Mouse (Mus musculus) lung, postnatal 25 days (tissue): ENCODE measurements around the gene Alk.

Experiments
- DNase-seq: peaks from one replicate; pipeline ENCODE4 v3.0.0; 2022; ENCODE audit warnings: low spot score

Alk gene

DNA sequence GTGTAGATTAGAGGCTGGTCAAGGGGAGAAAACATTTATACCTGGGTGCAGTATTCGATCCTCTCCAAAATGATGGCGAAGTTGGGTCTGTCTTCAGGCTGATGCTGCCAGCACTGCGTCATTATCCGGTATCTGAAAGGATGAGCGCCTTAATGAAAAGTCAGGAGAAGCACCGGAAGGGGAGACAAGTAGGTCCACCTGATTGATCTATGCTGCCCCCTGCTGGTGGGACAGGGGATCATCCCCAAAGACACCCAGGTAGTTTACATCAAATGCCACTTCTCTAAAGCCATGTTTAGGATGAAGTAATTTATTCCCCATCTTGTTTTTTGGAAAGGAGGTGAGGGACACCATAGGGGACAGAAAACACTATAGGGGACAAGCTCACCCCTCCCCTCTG is 730.4 kb downstream of the Alk start:
- DNase-seq: peak; percentile 57

DNA sequence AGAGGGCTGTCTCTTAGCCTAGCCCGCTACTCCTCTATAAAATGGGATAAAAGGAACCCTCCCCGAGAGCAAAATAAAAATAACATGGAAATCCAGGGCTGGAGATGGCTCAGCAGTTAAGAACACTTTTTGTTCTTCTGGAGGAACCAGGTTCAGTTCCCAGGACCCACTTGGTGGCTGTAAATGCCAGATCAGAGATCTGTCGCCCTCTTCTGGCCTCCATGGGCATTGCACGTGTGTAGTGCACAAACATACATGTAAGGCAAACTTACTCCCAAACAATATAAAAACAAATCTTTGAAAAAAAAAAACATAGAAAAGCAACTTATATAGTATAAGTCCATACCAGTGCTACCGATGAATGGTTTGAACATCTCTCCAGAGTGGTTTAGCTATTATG is 731.5 kb downstream of the Alk start:
- no peak for DNase-seq

DNA sequence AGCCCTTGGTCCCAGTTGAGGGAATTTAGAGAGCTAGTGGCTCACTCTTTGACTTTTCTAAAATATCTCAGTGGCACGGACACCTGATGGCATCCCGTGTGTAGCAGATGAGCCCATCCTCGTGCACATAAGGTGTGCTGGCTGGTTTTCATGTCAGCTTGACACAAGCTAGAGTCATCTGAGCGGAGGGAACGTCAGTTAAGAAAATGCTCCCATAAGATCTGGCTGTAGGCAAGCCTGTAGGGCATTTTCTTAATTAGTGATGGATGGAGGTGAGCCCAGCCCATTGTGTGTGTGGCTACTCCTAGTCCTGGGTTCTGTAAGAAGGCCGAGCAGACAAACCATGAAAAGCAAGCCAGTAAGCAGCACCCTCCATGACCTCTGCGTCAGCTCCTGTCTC is 732.4 kb downstream of the Alk start:
- no peak for DNase-seq

DNA sequence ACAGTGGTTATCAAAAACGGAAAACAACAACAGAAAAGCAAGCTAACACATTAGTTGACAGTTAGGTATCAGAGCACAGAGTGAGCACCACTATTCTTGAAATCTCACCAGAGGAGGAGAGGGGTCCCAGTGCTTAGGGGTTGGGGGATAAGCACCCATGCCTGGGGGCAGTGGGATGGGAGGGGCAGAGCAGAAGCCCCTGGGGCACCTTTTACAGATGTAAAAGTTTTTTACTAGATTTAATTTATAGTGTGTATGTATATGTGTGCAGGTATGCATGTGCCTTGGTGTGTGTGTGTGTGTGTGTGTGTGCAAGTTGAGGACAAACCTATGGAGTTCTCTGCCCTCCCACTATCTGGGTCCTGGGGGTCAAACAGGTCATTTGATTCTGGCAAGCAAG is 733.8 kb downstream of the Alk start:
- no peak for DNase-seq

DNA sequence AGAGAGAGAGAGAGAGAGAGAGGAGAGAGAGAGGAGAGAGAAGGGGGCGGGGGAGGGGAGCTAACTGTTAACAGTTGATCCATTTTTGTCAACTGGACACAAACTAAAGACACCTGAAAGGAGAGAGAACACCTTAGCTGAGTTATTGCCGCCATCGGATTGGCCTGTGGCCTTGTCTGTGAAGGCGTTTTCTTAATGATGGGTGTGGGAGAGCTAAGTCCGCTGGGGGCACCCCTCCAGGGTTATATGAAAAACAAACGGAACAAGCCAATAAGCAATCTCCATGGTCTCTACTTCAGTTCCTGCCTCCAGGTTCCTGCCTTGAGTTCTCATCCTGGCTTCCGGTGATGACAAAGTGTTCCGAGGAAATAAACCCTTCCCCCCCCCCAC is 734.2 kb downstream of the Alk start:
- no peak for DNase-seq

DNA sequence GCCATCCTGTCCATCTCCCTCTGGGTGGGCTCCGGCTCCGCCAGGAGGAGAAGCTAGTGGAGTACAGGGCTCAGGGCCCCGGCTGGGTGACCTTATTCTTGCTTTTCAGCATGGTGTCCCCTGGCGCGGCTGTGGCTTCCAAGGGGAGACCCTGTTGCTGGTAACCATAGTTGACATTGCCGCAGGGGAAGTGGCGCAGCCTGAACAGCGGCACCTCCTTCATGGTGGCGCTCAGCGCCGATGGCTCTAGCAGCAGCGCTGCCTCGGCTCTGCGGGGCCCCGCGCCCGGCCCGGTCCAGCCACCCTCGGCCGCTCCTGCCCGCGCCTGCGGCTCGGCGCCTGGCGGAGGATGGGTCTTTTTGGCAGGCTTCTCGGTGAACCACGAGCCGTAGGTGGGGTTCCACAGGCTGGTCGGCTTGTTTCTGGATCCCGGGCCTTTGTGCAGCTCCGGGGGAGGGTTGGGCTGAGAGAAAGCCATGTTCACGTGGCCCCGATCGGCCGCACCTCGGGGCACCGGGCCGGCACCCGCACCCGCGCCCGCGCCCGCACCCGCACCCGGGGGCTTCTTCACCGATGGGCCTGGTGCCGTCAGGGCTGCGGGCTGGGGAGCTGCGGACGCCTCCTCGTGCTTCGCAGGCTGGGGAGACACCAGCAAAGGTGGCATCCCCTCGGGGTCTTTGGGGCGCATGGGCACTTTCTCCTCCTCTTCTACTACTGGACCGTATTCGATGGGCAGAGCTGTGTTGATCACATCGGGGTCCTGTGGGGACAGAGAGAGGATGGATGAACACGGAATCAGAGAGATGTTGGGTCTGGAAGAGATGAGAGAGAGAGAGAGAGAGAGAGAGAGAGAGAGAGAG is 734.8 kb downstream of the Alk start:
- DNase-seq: no peak

DNA sequence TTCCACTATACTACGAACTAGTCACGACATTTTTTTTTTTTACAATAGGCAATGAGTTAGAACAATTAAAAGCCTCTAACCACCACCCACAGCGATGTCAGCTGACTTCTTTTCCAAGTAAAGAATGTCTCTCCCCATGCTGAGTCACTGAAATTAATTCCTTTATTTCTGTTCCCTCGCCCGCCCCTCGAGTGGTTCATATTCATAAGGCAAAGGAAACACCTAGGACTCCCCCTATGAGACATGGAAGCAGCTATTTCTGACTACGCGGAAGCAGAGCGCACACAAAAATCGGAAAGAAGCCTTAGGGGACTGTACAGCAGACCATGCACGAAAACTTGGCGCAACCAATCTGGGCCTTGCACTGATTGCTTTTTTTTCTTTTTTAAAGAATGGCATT is 735.6 kb downstream of the Alk start:
- no peak for DNase-seq

DNA sequence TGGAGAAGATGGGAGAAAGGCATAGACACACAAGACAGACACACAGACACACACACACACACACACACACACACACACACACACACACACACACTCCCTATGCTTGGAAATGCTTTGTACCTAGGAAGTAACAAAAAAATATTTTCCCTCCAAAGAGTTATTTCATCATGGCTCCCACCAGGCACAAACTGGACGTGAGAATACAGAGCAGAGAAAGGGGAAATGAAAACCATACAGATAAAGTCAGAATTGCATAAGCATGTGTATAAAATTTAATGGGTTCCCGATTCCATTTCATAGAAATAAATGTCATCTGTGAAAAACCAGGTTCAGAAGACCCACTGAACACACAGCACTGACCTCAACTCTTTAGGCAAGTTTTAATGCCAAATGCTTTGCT is 736.5 kb downstream of the Alk start:
- DNase-seq: no peak

DNA sequence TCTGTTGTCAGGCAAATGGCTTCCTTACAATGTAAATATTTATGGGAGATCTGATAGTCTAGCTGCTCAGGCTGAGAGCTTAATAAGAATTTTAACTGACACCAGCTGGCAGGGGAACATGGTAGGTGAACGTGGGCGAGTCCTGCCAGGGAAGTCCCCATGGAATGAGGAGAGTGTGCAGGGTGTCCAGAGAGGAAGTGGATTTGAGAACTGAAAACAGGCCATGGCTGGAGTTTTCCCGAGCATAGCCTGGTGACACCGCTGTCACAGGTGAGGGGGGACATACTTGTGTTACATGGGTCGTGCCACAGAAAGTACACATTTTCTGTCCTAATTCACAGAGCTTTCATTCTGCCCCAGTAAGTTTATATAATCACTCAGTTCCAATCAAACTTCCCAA is 739.0 kb downstream of the Alk start:
- DNase-seq: no peak

DNA sequence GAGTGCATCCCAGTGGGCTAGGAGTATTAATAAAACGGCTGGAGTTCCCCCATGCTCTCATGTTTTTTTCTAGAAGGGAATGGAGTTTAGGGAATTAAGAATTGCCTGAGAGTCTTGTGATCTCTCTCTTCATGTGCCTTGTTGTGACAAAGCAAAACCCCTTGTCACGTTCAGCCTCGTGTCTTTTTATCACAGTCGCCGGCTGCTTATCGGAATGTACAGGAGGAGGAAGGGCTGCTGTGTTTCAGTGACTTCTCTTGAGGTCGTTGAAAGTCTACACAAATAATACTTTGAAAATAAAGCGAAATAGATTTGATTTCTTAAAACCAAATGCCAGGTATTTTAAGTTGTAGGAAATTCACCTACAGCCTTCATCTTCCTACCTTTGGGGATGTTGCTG is 740.4 kb downstream of the Alk start:
- no peak for DNase-seq

DNA sequence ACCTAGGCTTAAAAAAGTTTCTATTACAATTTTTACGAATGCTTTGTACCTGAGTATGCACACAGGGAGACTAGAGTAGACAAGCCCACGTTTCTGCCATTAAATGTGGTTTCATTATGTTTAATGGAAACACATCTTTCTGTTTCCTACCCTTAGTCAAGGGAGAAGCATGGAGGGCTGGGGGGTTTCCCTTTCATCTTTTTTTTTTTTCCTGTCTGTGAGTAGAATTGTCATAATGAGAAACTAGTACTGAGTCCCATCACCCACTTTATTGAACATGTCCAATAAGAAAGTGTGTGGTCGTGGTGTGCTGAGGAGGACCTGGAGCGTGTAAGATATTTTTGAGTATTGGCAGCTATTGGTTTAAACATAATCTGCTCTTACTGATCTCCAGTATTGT is 741.5 kb downstream of the Alk start:
- DNase-seq: no peak

DNA sequence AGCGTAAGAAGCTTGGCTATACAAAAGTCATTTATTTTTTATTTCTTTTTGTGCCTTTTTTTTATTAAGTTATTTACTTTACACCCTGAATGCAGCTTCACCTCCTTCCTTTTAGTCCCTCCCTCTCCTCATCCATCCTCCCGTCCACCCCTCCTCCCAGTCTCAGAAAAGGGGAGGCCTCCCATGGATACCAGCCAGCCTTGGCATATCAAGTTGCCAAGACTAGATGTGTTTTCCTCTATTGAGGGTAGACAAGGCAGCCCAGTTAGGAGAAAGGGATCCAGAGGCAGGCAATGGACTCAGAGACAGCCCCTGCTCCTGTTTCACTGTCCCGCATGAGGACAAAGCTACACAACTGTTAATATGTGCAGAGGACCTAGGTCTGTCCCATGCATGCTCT is 742.2 kb downstream of the Alk start:
- no peak for DNase-seq

DNA sequence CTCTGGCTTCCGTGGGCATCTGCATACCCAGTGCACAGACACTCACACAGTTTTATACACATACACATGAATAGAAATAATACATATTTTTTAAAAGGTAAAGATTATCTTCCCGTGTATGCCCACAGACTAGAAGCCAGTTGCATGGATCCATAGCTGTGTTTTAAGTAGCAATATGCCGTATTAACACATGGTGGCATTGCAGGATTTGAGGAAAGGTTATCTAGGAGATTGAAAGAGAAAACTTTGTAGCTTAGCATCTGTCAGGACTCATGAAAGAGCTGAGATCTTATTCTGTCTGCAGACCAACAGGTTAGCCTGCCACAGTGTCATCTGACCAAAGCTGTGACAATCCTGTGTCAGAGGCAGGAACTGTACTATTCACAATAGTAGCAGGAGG is 772.5 kb downstream of the Alk start:
- no peak for DNase-seq

DNA sequence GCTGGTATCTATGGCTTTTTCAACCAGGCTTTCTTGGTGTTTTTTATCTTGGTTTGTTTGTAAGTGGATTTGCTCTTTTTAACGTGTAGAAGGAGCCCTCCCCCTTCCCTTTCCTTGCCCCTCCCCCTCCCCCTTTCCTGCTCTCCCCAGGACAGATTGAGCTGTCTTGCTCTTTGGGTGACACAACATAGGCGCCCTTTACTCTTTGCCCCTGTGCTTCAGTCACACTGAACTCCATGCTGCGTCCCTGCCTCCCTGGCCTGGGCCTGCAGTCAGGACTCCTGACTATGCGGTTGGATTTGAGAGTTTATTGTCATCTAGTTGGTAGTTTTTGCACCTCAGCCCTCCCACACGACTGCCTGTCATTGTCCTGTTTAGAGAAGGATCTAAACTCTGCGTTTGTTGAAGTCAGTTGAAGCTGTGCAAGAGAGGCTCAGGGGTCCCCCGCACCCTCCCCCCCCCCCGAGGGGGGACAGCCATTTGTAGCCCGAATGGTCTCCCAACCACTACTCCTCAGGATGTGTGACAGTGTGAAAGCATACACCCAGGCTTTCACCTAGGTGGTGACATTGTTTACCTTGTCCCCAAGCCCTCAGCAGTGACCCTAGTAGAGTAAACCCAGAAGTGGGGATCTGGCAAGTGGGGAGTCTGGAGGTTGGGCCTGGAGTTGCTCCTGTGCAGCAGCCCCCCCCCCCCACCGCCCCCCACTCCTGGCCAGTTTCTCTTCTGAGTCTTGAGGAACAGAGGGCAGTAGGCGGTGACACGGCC is 775.6 kb downstream of the Alk start:
- DNase-seq: no peak

DNA sequence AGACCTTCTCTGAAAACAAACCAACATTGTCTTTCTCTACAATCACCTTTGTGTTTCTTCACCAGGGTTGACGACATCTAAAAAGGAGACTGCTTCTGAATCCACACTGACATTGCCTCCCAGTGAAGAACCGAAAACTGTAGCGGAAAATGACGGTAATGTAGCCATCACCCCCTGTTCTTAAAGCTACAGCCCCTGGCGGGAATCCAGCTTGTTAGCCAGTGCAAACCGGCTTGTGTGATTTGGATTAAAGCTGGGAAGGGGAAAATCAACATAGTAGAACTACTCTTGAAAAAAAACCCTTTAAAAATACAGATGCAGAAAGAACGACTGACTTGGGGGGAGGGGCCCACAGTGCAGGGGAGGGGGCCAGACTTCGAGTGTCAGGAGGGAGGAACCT is 776.8 kb downstream of the Alk start:
- DNase-seq: no peak

DNA sequence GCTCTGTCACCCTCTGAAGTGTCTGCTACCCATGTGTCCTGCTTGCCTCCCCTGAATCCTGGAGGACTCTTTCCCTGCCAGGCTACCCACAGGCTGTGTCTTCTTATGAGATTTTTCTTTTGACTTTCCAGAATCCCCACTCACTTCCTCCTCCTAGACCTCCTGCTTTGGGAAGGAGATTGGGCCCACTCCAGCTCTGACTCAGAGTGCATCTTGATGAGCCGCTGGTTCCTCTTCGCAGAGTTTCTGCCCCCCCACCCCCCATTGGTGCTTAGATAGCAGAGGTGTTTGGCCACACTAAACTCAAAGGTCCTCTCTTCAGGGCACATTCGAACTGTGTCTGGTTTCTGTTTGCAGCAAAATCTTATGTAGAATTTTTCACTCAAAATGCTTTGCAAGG is 777.8 kb downstream of the Alk start:
- DNase-seq: no peak

DNA sequence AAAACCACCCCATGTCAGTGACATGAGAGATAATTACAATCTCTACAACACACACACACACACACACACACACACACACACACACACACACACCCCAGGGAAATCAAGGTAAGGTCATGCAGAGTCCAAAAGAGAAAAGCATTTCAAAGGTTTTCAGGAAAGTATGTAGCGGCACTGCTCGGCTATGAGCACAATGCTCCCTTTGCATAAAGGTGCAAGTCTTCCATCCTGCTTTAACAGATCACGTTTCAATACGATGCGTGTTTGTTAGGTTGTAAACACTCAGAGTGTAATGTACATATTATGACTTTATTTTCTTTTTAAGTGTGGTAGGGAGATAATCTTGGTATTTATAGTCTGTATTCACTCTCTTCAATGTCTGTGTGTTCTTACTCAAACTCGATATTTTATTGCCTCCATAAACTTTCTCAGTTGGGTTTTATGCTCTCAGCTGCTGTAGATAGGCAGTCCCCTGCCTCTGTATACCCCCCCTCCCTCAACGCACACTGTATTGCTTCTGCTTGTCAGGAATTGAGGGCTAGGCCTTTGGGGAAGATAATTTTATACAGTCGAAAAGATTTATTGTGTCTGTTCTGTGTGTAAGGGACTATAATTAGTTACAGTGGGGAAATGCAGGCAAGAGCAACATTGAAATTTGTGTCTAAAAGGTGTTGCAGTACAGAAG is 780.7 kb downstream of the Alk start:
- DNase-seq: no peak
